Mouse (Mus musculus) heart, adult 2 months (tissue): Measurements from ENCODE around the gene Vstm5.
A peak's percentile ranks its signal among the peaks of the same experiment; 100 is the strongest.
"Not testable (repeated sequence)": the region's sequence is repeated elsewhere in the genome, so short reads cannot be mapped to it uniquely, and the experiment has no call there.

ENCODE experiments used
- CTCF ChIP-seq: fragments of 200-600 bp; IDR thresholded peaks from 2 replicates; pipeline ENCODE4 v1.8.1; 2022; ENCODE audit warnings: antibody characterized with exemption, mild to moderate bottlenecking, moderate library complexity
- EP300 ChIP-seq: fragments of 200-500 bp; IDR thresholded peaks from 2 replicates; pipeline ENCODE4 v1.6.1; 2011; ENCODE audit warnings: low read depth, low read length, control low read depth; ENCODE audit not compliant: insufficient read depth
- POLR2A ChIP-seq: fragments of 200-500 bp; IDR thresholded peaks from 2 replicates; pipeline ENCODE4 v1.6.1; 2011; ENCODE audit warnings: mild to moderate bottlenecking, low read depth, low read length, control low read depth; ENCODE audit not compliant: insufficient read depth

DNA sequence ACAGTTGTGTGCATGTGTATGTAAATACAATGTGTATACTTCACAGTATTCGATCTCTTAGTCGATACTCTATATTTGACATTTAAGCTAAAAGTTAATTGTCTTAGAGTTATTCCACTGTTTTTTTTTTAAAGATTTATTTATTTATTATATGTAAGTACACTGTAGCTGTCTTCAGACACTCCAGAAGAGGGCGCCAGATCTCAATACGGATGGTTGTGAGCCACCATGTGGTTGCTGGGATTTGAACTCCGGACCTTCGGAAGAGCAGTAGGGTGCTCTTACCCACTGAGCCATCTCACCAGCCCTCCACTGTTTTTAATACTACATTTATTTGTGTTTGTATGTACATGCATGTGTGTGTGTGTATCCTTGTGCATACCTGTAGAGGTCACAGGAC lies 63.2 kb downstream of the Vstm5 start:
- TF ChIP-seq POLR2A, EP300: not testable (repeated sequence)
- peak; percentile 56 for TF ChIP-seq CTCF
